Mouse (Mus musculus) megakaryocyte, embryonic 14.5 days (primary cell): ENCODE data around the gene Clpp. TPM values are rescaled to one million over a fixed set of nuclear protein-coding genes. Genes with fewer than 3 reads are reported as not detected.

Source experiments
- H3K27me3 ChIP-seq: replicated peaks from 2 replicates; pipeline ENCODE3; 2012; ENCODE audit warnings: inconsistent platforms
- H3K36me3 ChIP-seq: replicated peaks from 2 replicates; pipeline ENCODE3; 2012; ENCODE audit warnings: low read length, inconsistent platforms, mixed read lengths
- H3K4me1 ChIP-seq: 2 replicates; pipeline ENCODE4 v1.6.1; 2012; ENCODE audit warnings: inconsistent platforms
- H3K4me3 ChIP-seq: replicated peaks from 2 replicates; pipeline ENCODE3; 2012; ENCODE audit warnings: moderate library complexity, mild to moderate bottlenecking, inconsistent platforms
- H3K9me3 ChIP-seq: 2 replicates; pipeline ENCODE4 v1.6.1; 2012; ENCODE audit warnings: inconsistent platforms
- FLI1 ChIP-seq: IDR thresholded peaks from 2 replicates; pipeline ENCODE4 v1.6.1; 2012; ENCODE audit warnings: low read length, inconsistent platforms, mixed read lengths
- GATA1 ChIP-seq: IDR thresholded peaks from 3 replicates; pipeline ENCODE4 v1.6.1; 2012; ENCODE audit warnings: mixed read lengths, low read length, inconsistent platforms, borderline replicate concordance
- polyA plus RNA-seq: library from polyadenylated mRNA; stranded (reverse); fragments of >175 nt; gene quantifications from 2 replicates; pipeline ENCODE4 v1.2.3, GENCODE M21; 2012; ENCODE audit warnings: low replicate concordance; ENCODE audit not compliant: insufficient read depth

The Clpp gene
- 177 and 234 TPM in 2 replicates for polyA plus RNA-seq

GRCm38 (mm10) chr17:56990115-56990746 lies at the start of gene Clpp:
Clpp (plus strand) TSS chr17:56990305.
- H3K4me1 ChIP-seq = peaks cover 42% of the 10 kb centered on the region
- H3K27me3 ChIP-seq = peaks cover 5% of the 10 kb centered on the region
- H3K9me3 ChIP-seq = no peaks in the 10 kb centered on the region
- peak within 1 kb of the TSS; percentile 100 for H3K4me3 ChIP-seq
- peaks cover 38% of the 10 kb centered on the region for H3K36me3 ChIP-seq
- TF ChIP-seq FLI1 = 0 out of 2 replicates have a peak, but pooled peaks have one; percentile 27
- TF ChIP-seq GATA1 = no peak

- H3K4me1 ChIP-seq = 0 out of 2 replicates have a peak, but pooled peaks cover 4% of the 10 kb centered on the region
- no peak overlapping the region for H3K4me3 ChIP-seq
- peaks cover 13% of the 10 kb centered on the region for H3K9me3 ChIP-seq
- H3K36me3 ChIP-seq = no peaks in the 10 kb centered on the region
- H3K27me3 ChIP-seq = peaks cover 53% of the 10 kb centered on the region
- TF ChIP-seq FLI1 (no peak), GATA1 (no peak)
These were observed 39.2 kb upstream of the Clpp start for GRCm38 (mm10) chr17:56950915-56951314.

- TF ChIP-seq GATA1 (no peak), FLI1 (no peak)
- Histone ChIP-seq H3K9me3 (no peaks in the 10 kb centered on the region; the same call in 1 of the 2 replicates), H3K4me3 (no peak overlapping the region), H3K36me3 (no peaks in the 10 kb centered on the region), H3K4me1 (peaks cover 12% of the 10 kb centered on the region), H3K27me3 (peaks cover 50% of the 10 kb centered on the region)
These were observed 37.5 kb upstream of the Clpp start for GRCm38 (mm10) chr17:56952639-56953038.

GRCm38 (mm10) chr17:56954871-56955270 lies 35.2 kb upstream of the Clpp start:
- Histone ChIP-seq H3K9me3 (no peaks in the 10 kb centered on the region), H3K4me3 (no peak overlapping the region), H3K36me3 (no peaks in the 10 kb centered on the region), H3K4me1 (peaks cover 23% of the 10 kb centered on the region), H3K27me3 (peaks cover 55% of the 10 kb centered on the region)
- TF ChIP-seq GATA1 (no peak), FLI1 (no peak)

- Histone ChIP-seq H3K36me3 (no peaks in the 10 kb centered on the region), H3K4me3 (peak overlapping the region; percentile 74), H3K4me1 (peaks cover 27% of the 10 kb centered on the region), H3K9me3 (peaks cover 5% of the 10 kb centered on the region), H3K27me3 (peaks cover 66% of the 10 kb centered on the region)
- TF ChIP-seq GATA1 (no peak), FLI1 (no peak)
These were observed 32.2 kb upstream of the Clpp start for GRCm38 (mm10) chr17:56957763-56958429.

GRCm38 (mm10) chr17:56958667-56959066 lies 31.4 kb upstream of the Clpp start:
- Histone ChIP-seq H3K27me3 (peaks cover 68% of the 10 kb centered on the region), H3K4me1 (peaks cover 29% of the 10 kb centered on the region), H3K36me3 (no peaks in the 10 kb centered on the region), H3K4me3 (no peak overlapping the region), H3K9me3 (peaks cover 5% of the 10 kb centered on the region)
- TF ChIP-seq GATA1 = no peak
- TF ChIP-seq FLI1 = no peak

GRCm38 (mm10) chr17:56961880-56962279 lies 28.2 kb upstream of the Clpp start:
- Histone ChIP-seq H3K4me3 (no peak overlapping the region), H3K4me1 (peaks cover 28% of the 10 kb centered on the region), H3K36me3 (no peaks in the 10 kb centered on the region), H3K9me3 (peaks cover 5% of the 10 kb centered on the region), H3K27me3 (peaks cover 53% of the 10 kb centered on the region)
- TF ChIP-seq FLI1 (no peak), GATA1 (no peak)

- Histone ChIP-seq H3K27me3 (peaks cover 53% of the 10 kb centered on the region), H3K4me3 (peak overlapping the region; percentile 24), H3K4me1 (peaks cover 20% of the 10 kb centered on the region), H3K9me3 (peaks cover 5% of the 10 kb centered on the region), H3K36me3 (no peaks in the 10 kb centered on the region)
- TF ChIP-seq GATA1 = no peak
- no peak for TF ChIP-seq FLI1
These were observed 27.3 kb upstream of the Clpp start for GRCm38 (mm10) chr17:56962642-56963405.

- Histone ChIP-seq H3K9me3 (peaks cover 5% of the 10 kb centered on the region), H3K27me3 (peaks cover 48% of the 10 kb centered on the region), H3K4me3 (no peak overlapping the region), H3K4me1 (peaks cover 13% of the 10 kb centered on the region), H3K36me3 (no peaks in the 10 kb centered on the region)
- TF ChIP-seq FLI1 (no peak), GATA1 (no peak)
These were observed 26.5 kb upstream of the Clpp start for GRCm38 (mm10) chr17:56963646-56964045.

GRCm38 (mm10) chr17:56969321-56969720 lies 20.8 kb upstream of the Clpp start:
- H3K9me3 ChIP-seq = no peaks in the 10 kb centered on the region
- no peaks in the 10 kb centered on the region for H3K4me1 ChIP-seq
- peaks cover 27% of the 10 kb centered on the region for H3K27me3 ChIP-seq
- no peak for TF ChIP-seq FLI1
- no peaks in the 10 kb centered on the region for H3K36me3 ChIP-seq
- no peak overlapping the region for H3K4me3 ChIP-seq
